Mouse (Mus musculus): Measurements from ENCODE around the gene Fbxo24.

- TF ChIP-seq E2F4 (IDR thresholded peaks at IDR 0.05; ENCODE audit: insufficient read depth) = no peak
- TF ChIP-seq POLR2A (IDR thresholded peaks at IDR 0.05; ENCODE audit: insufficient read length, low read depth) = no peak
- no peak for TF ChIP-seq POLR2AphosphoS2 (IDR thresholded peaks at IDR 0.05; ENCODE audit: insufficient read length, low read depth)
- no peak for TF ChIP-seq SRF (IDR thresholded peaks at IDR 0.05; ENCODE audit: control insufficient read depth, insufficient read length, low read depth)
- TF ChIP-seq MYOD1 (IDR thresholded peaks at IDR 0.05; ENCODE audit: control insufficient read depth in 1 of 3, insufficient read length in 2 of 3, low read depth in 2 of 3) = no peak
- no peak for TF ChIP-seq TCF12 (IDR thresholded peaks at IDR 0.05; ENCODE audit: insufficient read depth, poor library complexity, severe bottlenecking)
- no peak for TF ChIP-seq CEBPB (IDR thresholded peaks at IDR 0.05; ENCODE audit: insufficient read depth, poor library complexity, severe bottlenecking)
- TF ChIP-seq USF1 (IDR thresholded peaks at IDR 0.05; ENCODE audit: low read depth) = no peak
These were observed 43.6 kb upstream of the Fbxo24 start for GRCm38 (mm10) chr5:137672361-137672760.
